Mouse (Mus musculus): ENCODE results near the gene Slfn1.
"Not testable (repeated sequence)": the region's sequence is repeated elsewhere in the genome, so short reads cannot be mapped to it uniquely, and the experiment has no call there.

The Slfn1 gene

DNA sequence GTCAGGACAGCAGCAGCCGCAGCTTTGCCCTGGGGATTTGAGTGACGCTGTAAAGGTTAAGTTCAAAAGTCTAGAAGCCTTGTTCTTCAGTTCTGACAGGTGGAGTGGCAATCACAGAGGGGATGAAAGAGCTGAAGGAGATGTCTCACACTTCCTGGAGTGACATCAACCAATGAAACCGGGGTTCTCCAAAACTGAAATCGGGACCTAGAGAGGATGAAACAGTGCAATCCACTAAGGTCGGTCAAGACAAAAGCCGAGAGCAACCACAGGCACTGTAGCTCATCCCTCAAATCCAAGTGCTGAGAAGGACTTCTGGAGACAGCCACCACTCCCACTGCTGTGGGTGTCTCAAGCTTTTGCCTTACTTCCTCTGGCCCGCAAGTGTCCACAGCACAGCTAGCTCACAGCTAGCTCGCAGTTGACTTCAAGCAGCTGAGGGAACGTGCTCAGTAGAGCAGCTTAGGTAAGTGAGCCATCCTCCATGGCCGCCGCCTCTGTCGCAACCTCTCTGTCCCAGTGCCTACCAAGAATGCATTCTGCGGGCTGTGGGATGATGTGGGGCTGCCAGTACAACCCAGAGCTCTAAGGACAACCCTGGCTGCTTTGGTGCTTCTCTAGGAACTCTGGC lies at the start of gene Slfn1:
Gene Slfn1 (plus strand): TSS at position 253 of the 631 bp plus-strand sequence.
- no peak for DNase-seq (ENCODE audit: low spot score)

DNA sequence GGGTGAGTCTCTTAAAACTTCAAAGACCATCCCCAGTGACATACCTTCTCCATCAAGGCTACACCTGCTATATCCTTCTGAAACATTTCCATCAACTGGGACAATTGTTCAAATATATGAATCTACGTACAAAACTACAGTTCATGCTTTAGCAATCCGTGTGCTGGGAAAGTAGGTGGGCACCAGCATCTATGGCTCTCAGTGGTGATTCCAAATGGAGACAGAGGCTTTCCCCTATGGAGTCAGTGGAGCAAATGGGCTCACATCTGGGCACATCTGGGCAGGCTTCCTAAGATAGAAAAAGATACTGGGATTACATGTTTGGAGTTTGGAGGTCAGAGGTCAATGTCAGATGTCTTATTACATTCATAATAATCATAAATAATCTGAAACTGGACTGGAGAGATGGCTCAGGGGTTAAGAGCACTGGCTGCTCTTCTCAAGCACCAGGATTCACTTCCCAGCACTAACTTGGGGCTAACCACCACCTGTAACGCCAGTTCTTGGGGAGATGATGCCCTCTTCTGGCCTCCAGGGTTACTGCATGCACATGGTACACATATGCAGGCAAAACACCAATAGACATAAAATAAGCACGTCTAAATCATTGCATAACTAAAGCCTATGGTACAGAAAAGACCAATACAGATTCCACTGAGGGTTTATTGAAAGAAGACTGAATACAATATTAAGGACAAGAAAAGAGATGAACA lies 48.5 kb upstream of the Slfn1 start:
- no peak for DNase-seq (ENCODE audit: low spot score)

DNA sequence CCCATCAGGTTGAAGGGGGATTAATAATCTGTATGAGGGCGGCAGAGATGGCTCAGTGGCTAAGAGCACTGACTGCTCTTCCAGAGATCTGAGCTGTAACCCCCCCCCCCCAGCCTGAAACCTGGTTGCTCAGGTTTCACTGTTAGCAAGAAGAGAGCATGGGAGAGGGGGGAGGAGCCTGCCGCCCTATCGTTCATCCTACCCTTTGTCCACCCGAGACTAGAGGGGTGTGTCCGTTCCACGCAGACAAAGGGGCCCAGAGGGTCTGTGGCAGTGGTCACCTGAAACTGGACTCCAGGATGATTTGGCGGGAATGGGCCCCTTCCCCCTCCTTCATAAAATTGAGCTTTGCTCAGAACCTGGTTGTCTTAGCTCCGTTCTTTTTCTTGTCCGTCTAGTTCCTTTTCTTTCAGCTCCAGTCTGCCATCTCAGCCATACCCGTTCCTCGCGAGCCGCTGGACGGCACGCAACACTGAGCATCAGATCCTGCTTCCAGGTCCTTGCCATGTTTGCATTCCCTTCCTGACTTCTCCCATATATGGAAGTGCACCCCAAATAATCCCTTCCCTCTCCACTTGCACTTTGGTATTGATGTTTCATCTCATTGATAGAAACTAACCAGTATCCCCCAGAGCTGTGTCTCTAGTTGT lies 46.2 kb upstream of the Slfn1 start:
- no peak for DNase-seq (ENCODE audit: low spot score)

DNA sequence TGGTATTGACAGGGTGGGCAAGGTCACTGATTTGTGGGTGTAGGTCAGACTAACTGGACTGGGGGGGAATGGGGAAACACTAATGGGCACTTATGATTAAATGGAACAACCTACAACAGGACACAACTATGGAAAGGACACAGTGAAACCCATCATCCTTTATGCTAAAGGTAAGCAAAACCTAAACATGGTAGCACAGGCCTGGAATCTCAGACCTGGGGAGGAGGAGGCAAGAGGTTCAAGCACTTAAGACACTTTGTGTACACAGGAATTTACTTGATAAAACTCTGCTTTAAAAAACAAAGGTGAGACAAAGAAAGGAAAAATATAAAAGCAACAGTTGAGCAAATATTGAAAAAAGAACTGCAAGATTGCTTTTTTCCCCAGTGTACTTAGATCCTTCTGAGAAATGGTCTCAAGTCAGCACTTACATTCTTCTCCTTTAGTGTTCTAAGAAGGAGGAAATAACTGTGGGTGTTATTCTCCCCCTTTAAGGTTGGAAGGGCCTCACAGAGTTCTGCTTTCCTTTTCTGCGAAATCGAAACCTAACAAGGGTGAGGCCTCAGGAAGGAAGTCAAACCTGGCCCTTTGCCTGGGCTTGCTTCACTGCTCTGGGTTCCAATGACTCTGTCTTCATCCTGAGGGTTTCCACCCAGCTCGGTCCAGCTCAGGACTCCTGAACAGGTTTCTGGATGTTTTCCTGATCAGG lies 38.8 kb upstream of the Slfn1 start:
- DNase-seq (ENCODE audit: low spot score): no peak

DNA sequence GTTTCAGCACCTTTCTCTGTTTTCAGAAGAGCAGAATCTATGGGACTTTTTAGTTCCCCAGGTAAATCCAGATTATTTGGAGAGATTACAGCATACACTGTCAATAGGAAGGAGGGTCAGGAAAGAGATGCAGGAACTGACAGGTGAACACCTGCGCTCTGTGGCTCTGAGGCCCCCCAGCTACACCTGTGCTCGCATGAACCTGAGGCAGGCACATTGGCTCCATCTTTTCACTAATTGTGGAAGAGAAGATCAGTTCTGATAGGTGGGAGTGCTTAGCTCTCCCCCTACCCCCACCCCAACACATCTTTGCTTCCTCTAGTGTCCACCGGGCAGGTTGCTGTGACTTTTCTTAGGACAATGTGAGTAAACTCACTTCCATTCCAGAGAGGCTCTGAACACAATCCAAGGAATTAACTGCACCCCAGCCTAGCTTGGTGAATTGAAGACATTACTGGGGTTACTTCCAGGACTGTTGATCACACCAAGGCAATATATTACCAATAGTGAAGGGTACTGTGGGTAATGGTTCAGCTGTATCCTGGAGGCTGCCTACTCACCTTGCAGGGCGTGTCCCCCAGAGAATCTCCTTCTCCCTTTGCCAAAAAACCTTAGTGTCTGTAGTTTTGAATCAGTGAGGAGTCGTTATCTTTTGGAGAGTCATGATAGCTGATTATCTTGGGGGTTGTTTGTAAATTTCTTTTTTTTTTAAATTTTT lies 38.1 kb upstream of the Slfn1 start:
- DNase-seq (ENCODE audit: low spot score): no peak

DNA sequence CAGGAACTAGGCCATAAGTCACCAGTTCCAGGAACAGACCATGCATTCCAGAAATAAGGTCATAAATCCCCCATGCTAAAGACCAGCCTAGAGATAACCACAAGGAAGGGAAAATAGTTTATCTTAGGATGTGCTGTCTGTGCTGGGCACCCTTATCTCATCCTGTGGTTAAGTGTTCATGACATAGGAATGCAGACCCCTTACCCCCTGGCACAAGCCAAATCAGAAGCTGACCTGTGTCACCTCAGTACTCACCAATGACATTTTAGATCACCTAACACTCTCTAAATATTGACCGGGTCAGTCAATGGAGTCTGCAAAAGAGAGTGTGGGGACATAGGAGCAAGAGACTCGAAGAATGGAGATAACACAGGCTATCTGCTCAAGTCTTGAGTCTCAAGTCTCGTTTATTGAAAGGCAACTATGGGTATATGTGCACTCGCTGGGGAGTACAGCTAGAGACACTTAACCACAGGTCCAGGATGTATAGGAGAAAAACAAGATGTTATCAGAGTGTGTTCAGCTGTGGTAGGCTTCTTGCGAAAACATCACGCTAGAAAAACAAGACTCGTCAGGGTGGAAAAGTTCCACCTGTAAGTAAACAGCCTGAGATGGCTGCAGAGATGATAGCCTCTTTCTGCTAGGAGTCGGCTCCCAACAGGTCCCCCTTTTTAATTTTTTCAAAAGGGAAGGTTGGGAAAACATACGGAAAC lies 37.0 kb upstream of the Slfn1 start:
- DNase-seq (ENCODE audit: low spot score): no peak

DNA sequence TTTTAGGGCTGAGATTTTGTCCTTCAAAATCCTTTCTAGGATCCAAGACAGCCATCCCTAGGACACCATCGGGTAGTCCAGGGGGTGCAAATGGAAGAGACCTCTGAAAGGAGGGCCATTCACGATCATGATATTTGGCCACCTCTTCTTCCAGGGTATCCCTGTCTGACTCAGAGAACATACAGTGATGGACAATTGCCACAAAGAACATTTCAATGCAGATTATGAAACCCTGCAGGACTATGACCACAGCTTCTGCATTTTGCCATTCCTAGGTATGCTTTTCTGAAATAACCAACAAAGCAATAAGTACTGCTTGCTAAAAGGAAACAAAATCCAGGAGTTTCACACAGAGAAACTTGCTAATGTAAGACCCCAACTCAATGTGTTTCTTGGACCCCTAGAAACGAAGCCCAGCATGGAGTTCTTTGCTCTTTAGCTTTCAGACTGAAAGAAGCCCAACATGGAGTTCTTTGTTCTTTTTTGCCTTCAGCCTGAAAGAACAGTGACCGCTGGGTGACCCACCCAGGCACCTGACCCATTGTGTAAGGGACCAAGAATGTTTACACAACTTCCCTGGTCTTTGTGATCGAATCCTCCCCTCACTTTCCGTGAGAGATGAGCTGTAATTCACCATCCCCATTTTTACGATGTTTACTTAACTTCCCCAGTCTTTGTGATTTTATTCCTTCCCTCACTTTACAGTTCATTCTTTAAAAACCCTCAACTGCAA lies 33.7 kb upstream of the Slfn1 start:
- DNase-seq (ENCODE audit: low spot score): no peak

DNA sequence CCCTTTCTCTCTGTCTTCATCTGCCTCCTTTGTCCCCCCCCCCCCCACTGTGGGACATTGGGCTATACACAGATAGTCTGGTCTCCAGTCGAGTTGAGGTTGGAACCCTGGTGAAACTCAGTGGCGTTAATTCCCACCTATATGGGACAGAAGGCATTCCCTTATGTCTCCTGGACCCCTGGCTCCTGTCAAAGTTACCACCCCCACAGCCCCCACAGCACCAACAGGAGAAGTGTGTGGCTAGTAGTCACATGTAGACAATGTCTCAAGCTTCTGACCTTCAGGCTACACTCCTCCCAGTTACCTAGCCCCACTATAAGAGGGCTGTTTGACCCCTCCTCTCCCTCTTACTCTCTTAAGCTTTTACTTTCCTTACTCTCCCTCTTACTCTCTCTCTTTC lies 32.5 kb upstream of the Slfn1 start:
- no peak for DNase-seq (ENCODE audit: low spot score)

DNA sequence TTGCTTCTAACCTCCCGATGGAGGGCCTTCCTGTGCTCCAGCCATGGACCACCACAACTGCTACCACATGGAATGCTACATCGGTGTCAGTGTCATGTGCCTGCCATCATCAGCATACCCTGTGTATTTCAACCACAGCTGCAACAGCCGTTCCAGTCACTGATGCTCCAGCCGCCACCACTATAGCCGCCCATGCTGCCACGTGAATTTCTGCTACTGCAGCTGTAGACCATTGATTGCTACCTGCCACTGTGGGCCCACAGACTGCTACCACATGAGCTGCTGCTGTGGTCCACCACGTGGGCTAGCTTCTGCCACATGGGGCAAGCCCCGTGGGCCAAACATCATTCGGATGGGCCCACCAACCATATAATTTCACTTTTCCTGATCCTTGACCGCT lies 31.9 kb upstream of the Slfn1 start:
- DNase-seq (ENCODE audit: low spot score): no peak

DNA sequence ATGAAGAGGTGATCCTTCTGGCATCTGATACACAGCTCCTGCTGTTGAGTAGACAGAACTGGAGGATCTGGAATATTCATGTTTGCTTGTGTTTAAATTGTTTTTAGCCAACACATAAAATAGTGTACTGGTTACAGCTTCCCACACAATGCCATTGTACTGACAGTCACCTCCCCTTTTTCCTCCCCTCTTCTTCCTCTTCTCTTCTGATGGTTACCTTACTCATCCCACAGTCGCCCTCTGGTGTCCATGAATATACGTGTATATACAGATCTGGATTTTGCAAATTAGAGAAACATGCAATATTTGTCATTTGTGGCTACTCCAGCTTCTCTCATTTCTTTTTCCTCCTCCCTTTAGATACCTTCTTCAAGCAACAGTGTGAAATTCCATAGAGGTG lies 1.5 kb upstream of the Slfn1 start:
- DNase-seq (ENCODE audit: low spot score): no peak

DNA sequence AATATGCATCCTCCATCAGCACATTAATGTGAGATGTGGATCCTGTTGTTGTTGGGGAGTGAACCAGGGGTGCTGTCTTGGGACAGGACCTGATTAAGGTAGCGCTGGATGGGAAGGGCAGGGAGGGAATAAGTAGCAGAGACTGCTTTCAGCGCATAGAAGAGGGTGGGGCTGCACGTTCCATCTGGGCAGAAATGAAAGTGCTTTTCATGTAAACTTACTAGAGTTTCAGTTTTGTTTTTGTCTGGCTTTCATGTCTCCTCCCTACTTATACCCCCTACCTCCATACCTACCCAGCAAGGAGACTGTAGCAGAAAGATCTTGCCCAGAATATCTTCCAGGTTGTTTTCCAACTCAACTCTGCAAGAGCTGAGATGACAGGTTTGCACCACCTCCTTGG lies 1.4 kb downstream of the Slfn1 start:
- no peak for DNase-seq (ENCODE audit: low spot score)

DNA sequence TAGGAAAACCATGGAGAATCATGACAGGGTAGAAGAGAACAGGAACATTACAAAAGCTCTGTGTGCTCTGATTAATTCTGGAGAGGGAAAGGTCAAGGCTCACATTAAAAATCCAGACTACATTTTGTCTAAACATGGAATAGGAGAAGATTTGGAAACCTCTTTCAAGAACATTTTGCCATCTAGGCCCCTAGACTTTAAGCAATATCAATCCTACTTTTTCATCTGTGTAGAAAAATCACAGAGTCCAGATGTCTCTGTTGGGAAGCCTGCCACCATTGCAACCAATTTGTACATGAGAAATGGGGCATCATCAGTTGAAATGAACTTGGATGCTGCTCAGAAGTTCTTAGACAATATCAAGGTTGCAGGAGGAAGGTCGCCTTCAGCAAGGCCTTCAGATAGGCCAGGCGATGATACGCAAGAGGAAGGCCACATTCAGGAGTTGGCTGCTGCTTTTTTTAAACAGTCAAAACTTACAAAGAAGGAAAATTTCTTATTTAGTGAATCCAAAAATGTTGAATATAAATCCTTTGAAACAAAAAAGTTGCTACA lies 4.6 kb downstream of the Slfn1 start:
- DNase-seq (ENCODE audit: low spot score): no peak

DNA sequence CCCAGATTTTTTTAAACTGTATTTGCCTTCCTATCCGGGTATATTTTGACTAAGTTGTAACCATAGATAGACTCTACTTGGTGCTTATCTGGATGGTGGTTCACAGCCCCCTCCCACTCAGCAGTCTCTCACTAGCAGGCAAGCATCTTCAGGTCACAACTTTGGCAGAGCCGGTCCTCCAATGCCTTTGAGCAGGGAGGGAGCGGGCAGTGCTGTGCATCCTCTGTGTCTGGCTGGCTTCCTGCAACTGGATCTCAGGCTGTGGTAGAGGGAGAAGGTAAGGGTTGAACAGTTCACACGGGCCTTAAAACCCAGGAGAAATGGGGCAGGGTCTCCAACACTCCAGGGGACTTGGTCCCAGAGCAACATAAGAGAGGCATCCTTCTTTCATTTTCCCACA lies 6.5 kb downstream of the Slfn1 start:
- no peak for DNase-seq (ENCODE audit: low spot score)

DNA sequence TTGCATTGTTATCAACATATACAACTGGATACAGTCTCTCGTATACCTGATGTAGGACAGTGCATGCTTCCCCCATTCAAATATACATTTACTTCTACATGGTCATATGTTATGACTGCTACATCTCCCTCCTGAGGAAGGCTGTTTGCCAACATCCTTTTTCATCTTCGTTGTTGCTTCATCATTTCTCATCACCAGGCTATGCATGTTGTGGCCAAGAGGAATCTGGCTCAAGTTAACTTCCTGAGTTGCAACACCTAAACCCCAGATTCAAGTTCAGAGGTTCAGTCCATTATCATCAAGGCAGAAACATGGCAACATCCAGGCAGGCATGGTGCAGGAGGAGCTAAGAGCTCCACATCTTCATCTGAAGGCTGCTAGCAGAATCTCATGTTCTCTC lies 8.3 kb downstream of the Slfn1 start:
- no peak for DNase-seq (ENCODE audit: low spot score)

DNA sequence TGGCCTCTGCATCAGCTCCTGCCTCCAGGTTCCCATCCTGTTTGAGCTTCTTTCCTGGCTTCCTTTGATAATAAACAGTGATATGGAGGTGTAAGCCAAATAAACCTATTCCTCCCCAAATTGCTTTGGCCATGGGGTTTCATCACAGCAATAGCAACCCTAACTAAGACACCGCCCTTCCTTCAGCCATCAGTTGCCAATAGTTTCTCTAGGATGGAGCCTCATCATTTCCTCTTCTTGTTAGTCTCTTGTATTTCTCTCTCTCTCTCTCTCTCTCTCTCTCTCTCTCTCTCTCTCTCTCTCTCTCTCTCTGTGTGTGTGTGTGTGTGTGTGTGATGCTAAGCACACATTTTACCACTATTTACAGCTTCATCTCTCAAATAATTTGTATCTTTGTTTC lies 9.0 kb downstream of the Slfn1 start:
- DNase-seq (ENCODE audit: low spot score): not testable (repeated sequence)

DNA sequence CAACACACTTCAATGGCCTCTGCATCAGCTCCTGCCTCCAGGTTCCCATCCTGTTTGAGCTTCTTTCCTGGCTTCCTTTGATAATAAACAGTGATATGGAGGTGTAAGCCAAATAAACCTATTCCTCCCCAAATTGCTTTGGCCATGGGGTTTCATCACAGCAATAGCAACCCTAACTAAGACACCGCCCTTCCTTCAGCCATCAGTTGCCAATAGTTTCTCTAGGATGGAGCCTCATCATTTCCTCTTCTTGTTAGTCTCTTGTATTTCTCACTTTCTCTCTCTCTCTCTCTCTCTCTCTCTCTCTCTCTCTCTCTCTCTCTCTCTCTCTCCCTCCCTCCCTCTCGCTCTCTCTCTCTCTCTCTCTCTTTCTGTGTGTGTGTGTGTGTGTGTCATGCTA lies 20.6 kb downstream of the Slfn1 start:
- DNase-seq (ENCODE audit: low spot score): not testable (repeated sequence)

DNA sequence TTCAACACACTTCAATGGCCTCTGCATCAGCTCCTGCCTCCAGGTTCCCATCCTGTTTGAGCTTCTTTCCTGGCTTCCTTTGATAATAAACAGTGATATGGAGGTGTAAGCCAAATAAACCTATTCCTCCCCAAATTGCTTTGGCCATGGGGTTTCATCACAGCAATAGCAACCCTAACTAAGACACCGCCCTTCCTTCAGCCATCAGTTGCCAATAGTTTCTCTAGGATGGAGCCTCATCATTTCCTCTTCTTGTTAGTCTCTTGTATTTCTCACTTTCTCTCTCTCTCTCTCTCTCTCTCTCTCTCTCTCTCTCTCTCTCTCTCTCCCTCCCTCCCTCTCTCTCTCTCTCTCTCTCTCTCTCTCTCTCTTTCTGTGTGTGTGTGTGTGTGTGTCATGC lies 32.3 kb downstream of the Slfn1 start:
- DNase-seq (ENCODE audit: low spot score): not testable (repeated sequence)
